Mouse (Mus musculus): ENCODE results near the gene Mdfi. TPM values are rescaled to one million over a fixed set of nuclear protein-coding genes. Genes with fewer than 3 reads are reported as not detected.
A peak's percentile ranks its signal among the peaks of the same experiment; 100 is the strongest.

The Mdfi gene
- polyA plus RNA-seq, 1 experiment from 2014 or later = 13.1 TPM

- Histone ChIP-seq H3K4me3 (no peak overlapping the region), H3K27ac (peak overlapping the region; percentile 71; the same call in 1 of the 2 replicates), H3K9me3 (no peaks in the 10 kb centered on the region), H3K36me3 (replicated peaks) (peaks cover 16% of the 10 kb centered on the region), H3K4me1 (peaks cover 60% of the 10 kb centered on the region), H3K27me3 (ENCODE audit: poor library complexity, severe bottlenecking) (peaks cover 81% of the 10 kb centered on the region)
- 88% methylated on average over 6 of the region's 6 CpGs for WGBS
- no peak for DNase-seq (ENCODE audit: extremely low spot score, low spot score)
Observed at GRCm38 (mm10) chr17:47812200-47812599, 22.3 kb downstream of the Mdfi start.

GRCm38 (mm10) chr17:47811265-47811800, 23.2 kb downstream of the Mdfi start:
- H3K36me3 ChIP-seq (replicated peaks) = peaks cover 11% of the 10 kb centered on the region
- H3K4me3 ChIP-seq = no peak overlapping the region
- H3K27ac ChIP-seq = no peak overlapping the region; the same call in 1 of the 2 replicates
- DNase-seq (ENCODE audit: extremely low spot score, low spot score) = no peak
- 50% methylated on average over 15 of the region's 15 CpGs for WGBS
- H3K4me1 ChIP-seq = peaks cover 64% of the 10 kb centered on the region
- H3K9me3 ChIP-seq = no peaks in the 10 kb centered on the region
- H3K27me3 ChIP-seq (ENCODE audit: poor library complexity, severe bottlenecking) = peaks cover 88% of the 10 kb centered on the region

- no peaks in the 10 kb centered on the region for H3K9me3 ChIP-seq
- H3K4me3 ChIP-seq = no peak overlapping the region
- peak overlapping the region; percentile 57 for H3K27ac ChIP-seq
- WGBS = 72% methylated on average over 9 of the region's 9 CpGs
- DNase-seq (ENCODE audit: extremely low spot score, low spot score) = no peak
- H3K27me3 ChIP-seq (ENCODE audit: poor library complexity, severe bottlenecking) = peaks cover 59% of the 10 kb centered on the region
- H3K4me1 ChIP-seq = peaks cover 48% of the 10 kb centered on the region
- no peaks in the 10 kb centered on the region for H3K36me3 ChIP-seq (replicated peaks)
Observed at GRCm38 (mm10) chr17:47806230-47806629, 28.3 kb downstream of the Mdfi start.

- DNase-seq (ENCODE audit: extremely low spot score, low spot score) = no peak
- H3K27ac ChIP-seq = peak overlapping the region; percentile 72
- no peaks in the 10 kb centered on the region for H3K36me3 ChIP-seq (replicated peaks)
- WGBS = 35% methylated on average over 13 of the region's 13 CpGs
- H3K4me1 ChIP-seq = peaks cover 46% of the 10 kb centered on the region
- peaks cover 62% of the 10 kb centered on the region for H3K27me3 ChIP-seq (ENCODE audit: poor library complexity, severe bottlenecking)
- H3K4me3 ChIP-seq = no peak overlapping the region
- H3K9me3 ChIP-seq = no peaks in the 10 kb centered on the region
Observed at GRCm38 (mm10) chr17:47805047-47805835, 29.2 kb downstream of the Mdfi start.

GRCm38 (mm10) chr17:47803662-47804061, 30.8 kb downstream of the Mdfi start:
- Histone ChIP-seq H3K9me3 (no peaks in the 10 kb centered on the region), H3K36me3 (replicated peaks) (no peaks in the 10 kb centered on the region), H3K27ac (no peak overlapping the region), H3K27me3 (ENCODE audit: poor library complexity, severe bottlenecking) (peaks cover 47% of the 10 kb centered on the region), H3K4me3 (no peak overlapping the region), H3K4me1 (peaks cover 53% of the 10 kb centered on the region)
- no peak for DNase-seq (ENCODE audit: extremely low spot score, low spot score)
- WGBS = 89% methylated on average over 4 of the region's 4 CpGs

- H3K4me1 ChIP-seq = peaks cover 53% of the 10 kb centered on the region
- peak overlapping the region; percentile 26 for H3K27ac ChIP-seq
- H3K4me3 ChIP-seq = no peak overlapping the region
- WGBS = 19% methylated on average over 8 of the region's 8 CpGs
- H3K9me3 ChIP-seq = no peaks in the 10 kb centered on the region
- peaks cover 41% of the 10 kb centered on the region for H3K27me3 ChIP-seq (ENCODE audit: poor library complexity, severe bottlenecking)
- no peaks in the 10 kb centered on the region for H3K36me3 ChIP-seq (replicated peaks)
- no peak for DNase-seq (ENCODE audit: extremely low spot score, low spot score)
Observed at GRCm38 (mm10) chr17:47802806-47803205, 31.7 kb downstream of the Mdfi start.

- WGBS = 85% methylated on average over 9 of the region's 9 CpGs
- H3K4me1 ChIP-seq = peaks cover 57% of the 10 kb centered on the region
Observed at GRCm38 (mm10) chr17:47797383-47797782, 37.1 kb downstream of the Mdfi start.

GRCm38 (mm10) chr17:47796968-47797367, 37.5 kb downstream of the Mdfi start:
- peaks cover 24% of the 10 kb centered on the region for H3K27me3 ChIP-seq (ENCODE audit: poor library complexity, severe bottlenecking)
- no peak for DNase-seq (ENCODE audit: extremely low spot score, low spot score)
- H3K36me3 ChIP-seq (replicated peaks) = no peaks in the 10 kb centered on the region
- H3K27ac ChIP-seq = no peak overlapping the region
- H3K9me3 ChIP-seq = 0 out of 2 replicates have a peak, but pooled peaks cover 4% of the 10 kb centered on the region
- peaks cover 57% of the 10 kb centered on the region for H3K4me1 ChIP-seq
- H3K4me3 ChIP-seq = no peak overlapping the region
- 65% methylated on average over 4 of the region's 4 CpGs for WGBS

More at GRCm38 (mm10) chr17:47797383-47797782, 37.1 kb downstream of the Mdfi start:
- no peaks in the 10 kb centered on the region for H3K36me3 ChIP-seq (replicated peaks)
- H3K9me3 ChIP-seq = 0 out of 2 replicates have a peak, but pooled peaks cover 4% of the 10 kb centered on the region
- H3K4me3 ChIP-seq = no peak overlapping the region
- DNase-seq (ENCODE audit: extremely low spot score, low spot score) = no peak
- H3K27me3 ChIP-seq (ENCODE audit: poor library complexity, severe bottlenecking) = peaks cover 25% of the 10 kb centered on the region
- no peak overlapping the region for H3K27ac ChIP-seq

GRCm38 (mm10) chr17:47796156-47796816, 38.2 kb downstream of the Mdfi start:
- Histone ChIP-seq H3K9me3 (0 out of 2 replicates have a peak, but pooled peaks cover 4% of the 10 kb centered on the region), H3K36me3 (replicated peaks) (no peaks in the 10 kb centered on the region), H3K4me3 (no peak overlapping the region), H3K27me3 (ENCODE audit: poor library complexity, severe bottlenecking) (peaks cover 24% of the 10 kb centered on the region), H3K27ac (peak overlapping the region; percentile 46), H3K4me1 (peaks cover 57% of the 10 kb centered on the region)
- DNase-seq (ENCODE audit: extremely low spot score, low spot score) = no peak
- 59% methylated on average over 16 of the region's 16 CpGs for WGBS

- peaks cover 57% of the 10 kb centered on the region for H3K4me1 ChIP-seq
- no peak overlapping the region for H3K4me3 ChIP-seq
- H3K27ac ChIP-seq = peak overlapping the region; percentile 46; the same call in 1 of the 2 replicates
- H3K27me3 ChIP-seq (ENCODE audit: poor library complexity, severe bottlenecking) = peaks cover 24% of the 10 kb centered on the region
- WGBS = 38% methylated on average over 3 of the region's 3 CpGs
- H3K9me3 ChIP-seq = 0 out of 2 replicates have a peak, but pooled peaks cover 4% of the 10 kb centered on the region
- no peaks in the 10 kb centered on the region for H3K36me3 ChIP-seq (replicated peaks)
- DNase-seq (ENCODE audit: extremely low spot score, low spot score) = peak; percentile 61
Observed at GRCm38 (mm10) chr17:47795446-47795845, 39.0 kb downstream of the Mdfi start.

GRCm38 (mm10) chr17:47793377-47793776, 41.1 kb downstream of the Mdfi start:
- H3K4me1 ChIP-seq = peaks cover 57% of the 10 kb centered on the region
- peak overlapping the region; percentile 27; the same call in 1 of the 2 replicates for H3K27ac ChIP-seq
- H3K4me3 ChIP-seq = no peak overlapping the region
- peaks cover 38% of the 10 kb centered on the region for H3K27me3 ChIP-seq (ENCODE audit: poor library complexity, severe bottlenecking)
- no peaks in the 10 kb centered on the region for H3K36me3 ChIP-seq (replicated peaks)
- 19% methylated on average over 9 of the region's 9 CpGs for whole genome bisulfite sequencing
- DNase-seq (ENCODE audit: extremely low spot score, low spot score) = peak; percentile 87
- H3K9me3 ChIP-seq = 0 out of 2 replicates have a peak, but pooled peaks cover 4% of the 10 kb centered on the region

GRCm38 (mm10) chr17:47792098-47792863, 42.2 kb downstream of the Mdfi start:
- Histone ChIP-seq H3K36me3 (replicated peaks) (no peaks in the 10 kb centered on the region), H3K27ac (peak overlapping the region; percentile 36; the same call in 1 of the 2 replicates), H3K4me1 (peaks cover 68% of the 10 kb centered on the region), H3K4me3 (no peak overlapping the region), H3K9me3 (0 out of 2 replicates have a peak, but pooled peaks cover 4% of the 10 kb centered on the region), H3K27me3 (ENCODE audit: poor library complexity, severe bottlenecking) (peaks cover 44% of the 10 kb centered on the region)
- WGBS = 20% methylated on average over 15 of the region's 15 CpGs
- peak; percentile 87 for DNase-seq (ENCODE audit: extremely low spot score, low spot score)

All from forebrain, embryonic 10.5 days (tissue).